Mouse (Mus musculus) A20 (cell line): ENCODE measurements around the gene Gm15517.
"Not testable (repeated sequence)": the region's sequence is repeated elsewhere in the genome, so short reads cannot be mapped to it uniquely, and the experiment has no call there.

Source experiments
- DNase-seq: peaks from one replicate; pipeline ENCODE4 v3.0.0-alpha.2; 2011; ENCODE audit warnings: low read depth, low spot score

Gm15517 gene

DNA sequence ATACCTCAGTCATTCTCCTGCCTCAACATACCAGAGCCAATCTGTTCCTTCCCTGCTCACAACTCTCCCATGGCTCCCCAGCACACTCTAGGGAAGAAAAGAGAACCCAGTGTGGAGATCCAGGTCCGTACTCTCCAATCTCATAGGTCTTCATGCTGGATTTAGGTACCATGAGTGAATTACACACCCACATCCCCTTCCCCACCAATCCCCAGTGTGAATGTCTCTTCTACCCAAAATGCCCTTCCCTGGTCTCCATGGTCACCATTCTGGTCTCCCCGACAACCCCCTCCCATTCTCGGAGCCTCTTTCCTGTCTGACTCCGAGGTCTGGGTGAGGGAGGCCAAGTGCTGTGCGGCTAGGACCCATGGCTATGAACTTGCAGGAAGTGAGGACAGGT, at the start of gene Gm15517:
TSS of gene Gm15517 (plus strand) at position 301 of the 400 bp plus-strand sequence.
- no peak for DNase-seq

- no peak for DNase-seq
Observed at GRCm38 (mm10) chr7:44215645-44216044, 45.6 kb upstream of the Gm15517 start, which contains the start of gene Klk1b5. Klk1b5 (plus strand) TSS chr7:44215945.

GRCm38 (mm10) chr7:44221601-44222000, 39.6 kb upstream of the Gm15517 start:
- not testable (repeated sequence) for DNase-seq

DNA sequence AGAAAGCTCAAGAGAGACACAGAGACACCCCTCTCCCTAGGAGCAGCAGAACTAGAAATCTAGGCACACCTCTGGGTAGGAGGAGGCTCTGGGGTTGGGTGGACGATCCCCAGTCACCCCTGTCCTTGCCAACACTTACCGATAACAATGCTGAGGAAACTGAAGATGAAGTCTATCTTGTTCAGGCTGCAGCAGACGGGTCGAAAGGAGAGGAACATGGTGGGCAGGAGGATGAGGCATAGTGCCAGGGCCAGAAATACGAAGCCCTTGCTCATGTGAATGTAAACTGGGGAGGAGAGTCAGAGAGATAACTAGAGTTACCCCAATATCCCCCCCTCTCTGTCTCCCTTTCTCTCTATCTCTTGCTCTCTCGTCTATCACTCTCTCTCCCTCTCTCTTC, 38.9 kb upstream of the Gm15517 start:
- not testable (repeated sequence) for DNase-seq

DNA sequence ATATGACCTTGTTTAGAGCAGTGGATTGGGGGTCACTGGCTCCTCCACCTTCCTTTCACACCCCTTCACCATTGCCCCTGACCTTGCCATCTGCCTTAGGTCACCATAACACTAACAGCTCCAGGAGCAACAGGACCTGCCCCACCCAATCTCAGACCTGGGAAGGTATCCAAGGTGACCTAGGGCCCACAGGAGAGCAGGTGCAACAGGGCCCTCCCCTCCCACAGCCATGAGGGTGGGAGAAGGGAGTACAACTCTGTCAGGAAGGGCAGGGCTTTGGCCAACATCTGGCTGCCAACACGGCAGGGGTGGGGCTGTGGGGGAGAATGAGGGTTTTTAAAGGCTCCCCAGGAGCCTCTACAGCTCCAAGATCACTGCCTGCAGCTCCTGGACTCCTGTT, 36.2 kb upstream of the Gm15517 start, which contains the start of gene Klk1:
TSS of gene Klk1 (plus strand) at position 285 of the 400 bp plus-strand sequence.
- no peak for DNase-seq

DNA sequence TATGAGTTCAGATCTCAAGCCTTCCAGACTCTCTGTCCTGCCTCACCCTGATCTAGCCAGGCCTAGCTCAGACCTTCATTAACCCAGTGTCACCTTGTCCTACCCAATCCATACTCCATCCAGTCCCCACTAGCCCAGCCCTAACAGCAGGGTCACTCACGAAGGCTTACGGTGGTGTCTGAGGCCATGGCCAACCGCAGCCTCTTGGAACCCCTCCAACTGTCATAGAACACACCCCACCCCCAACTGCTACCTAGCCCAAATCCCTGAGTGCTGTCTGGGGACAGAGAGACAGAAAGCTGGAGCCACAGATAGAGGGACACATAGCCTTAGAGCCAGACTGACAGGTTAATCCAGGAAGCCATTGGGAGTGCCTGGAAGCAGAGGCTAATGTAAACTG, 25.3 kb upstream of the Gm15517 start, which contains the start of gene Gm36864:
TSS of gene Gm36864 (plus strand) at position 269 of the 400 bp plus-strand sequence.
- no peak for DNase-seq

DNA sequence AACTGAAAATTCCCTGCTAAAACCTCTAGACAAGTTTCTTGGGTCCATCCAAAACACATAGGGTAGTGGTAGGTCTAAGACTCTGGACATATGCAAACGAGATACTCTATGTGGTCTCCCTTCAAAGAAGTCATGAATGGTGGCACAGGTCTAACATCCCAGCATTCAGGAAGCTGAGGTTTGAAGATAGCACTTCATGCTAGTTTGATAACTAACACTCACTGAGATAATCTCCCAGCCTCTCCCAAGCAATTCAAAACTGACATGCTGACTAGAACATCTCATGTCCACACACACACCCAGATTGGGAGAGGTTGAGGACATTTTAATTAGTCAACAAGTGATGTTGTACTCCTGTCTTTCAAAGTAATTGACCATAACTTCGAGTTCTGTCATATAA, 21.3 kb upstream of the Gm15517 start:
- DNase-seq = no peak

GRCm38 (mm10) chr7:44240712-44241111, 20.5 kb upstream of the Gm15517 start:
- DNase-seq = no peak

- no peak for DNase-seq
Observed at GRCm38 (mm10) chr7:44241163-44241562, 20.1 kb upstream of the Gm15517 start.

DNA sequence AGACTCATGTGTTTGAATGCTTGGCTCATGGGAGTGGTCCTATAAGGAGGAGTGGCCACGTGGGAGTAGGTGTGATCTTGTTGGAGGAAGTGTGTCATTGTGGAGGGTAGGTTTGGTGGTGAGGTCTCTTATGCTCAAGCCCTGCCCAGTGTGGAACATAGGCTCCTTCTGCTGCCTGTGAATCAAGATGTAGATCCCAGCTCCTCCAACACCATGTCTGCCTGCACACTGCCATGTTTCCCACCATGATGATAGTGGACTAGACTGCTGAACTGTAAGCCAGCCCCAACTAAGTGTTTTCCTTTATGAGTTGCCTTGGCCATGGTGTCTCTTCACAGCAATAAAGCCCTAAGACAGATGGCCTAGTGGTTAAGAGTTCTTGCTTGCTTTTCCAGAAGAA, 17.2 kb upstream of the Gm15517 start:
- DNase-seq = no peak

DNA sequence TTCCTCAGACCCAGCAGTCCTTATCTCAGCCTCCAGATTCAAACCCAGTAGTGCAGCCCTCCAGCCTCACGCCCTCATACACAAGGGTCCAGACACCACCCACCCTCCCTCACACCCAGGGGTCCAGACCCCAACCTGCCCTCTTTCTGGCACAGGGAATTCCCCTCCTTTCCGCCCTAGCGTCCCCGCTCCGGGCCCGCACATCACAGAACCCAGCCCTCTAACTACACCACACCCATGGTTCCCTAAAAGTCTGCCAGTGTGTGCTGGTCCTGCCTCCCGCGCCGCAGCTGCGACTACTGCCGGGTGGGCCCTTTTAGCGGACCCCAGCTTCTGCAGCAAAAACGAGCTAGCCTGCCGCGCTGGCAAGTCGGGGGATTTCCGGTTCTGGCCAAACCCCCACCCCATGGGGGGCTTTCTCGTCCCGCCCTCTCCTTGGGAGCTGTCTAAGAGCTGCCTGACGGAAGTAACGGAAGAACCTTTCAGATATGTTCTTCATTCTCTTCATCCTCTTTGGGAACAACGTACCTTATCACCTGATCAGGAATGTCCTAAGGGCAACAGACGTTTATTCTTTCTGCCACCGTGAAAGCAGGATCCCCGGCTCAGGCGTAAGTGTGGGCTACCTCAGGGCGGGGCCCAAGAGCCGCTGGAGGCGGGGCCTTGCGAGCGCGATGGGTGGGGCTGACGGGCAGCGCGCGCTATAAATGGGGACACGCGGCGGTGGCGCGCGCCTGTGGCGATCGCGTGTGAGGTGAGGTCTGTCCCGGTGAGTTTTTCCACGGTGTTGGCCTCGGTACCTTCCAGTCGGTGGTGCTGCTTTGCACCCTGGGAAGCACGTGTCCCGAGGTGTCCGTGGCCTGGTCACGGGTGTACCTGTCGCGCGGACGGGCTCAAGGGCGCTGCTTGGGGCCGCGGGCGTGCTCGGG, 14.9 kb upstream of the Gm15517 start, which contains the start of the genes 1700028J19Rik and 2410002F23Rik:
TSS of gene 1700028J19Rik (minus strand) at position 641 of the 929 bp plus-strand sequence.
TSS of gene 2410002F23Rik (plus strand) at position 668 of the 929 bp plus-strand sequence.
- peak; percentile 94 for DNase-seq

DNA sequence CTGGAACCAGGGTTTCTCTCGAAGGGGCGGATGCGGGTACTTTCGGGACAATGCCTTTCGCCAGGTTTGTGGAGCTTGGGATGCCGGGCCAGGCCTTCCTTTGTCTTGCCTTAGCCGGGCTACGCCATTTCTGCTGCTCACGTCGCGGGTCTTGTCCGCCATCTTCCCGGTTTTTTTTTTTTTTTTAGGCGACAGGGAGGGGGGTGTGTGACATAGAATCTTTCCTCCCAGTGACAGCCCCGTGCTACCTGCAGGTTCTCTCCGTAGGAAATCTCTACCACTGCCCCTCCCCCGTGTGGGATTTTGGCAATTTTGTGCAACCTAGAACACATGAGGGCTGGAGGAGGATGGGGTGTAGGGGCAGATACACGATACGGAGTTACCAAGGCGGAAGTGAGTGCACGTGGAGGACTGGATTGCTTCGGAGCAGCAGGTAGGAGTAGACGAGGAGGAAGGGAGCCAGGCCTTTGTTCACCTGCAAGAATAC, 14.2 kb upstream of the Gm15517 start:
- DNase-seq = peak; percentile 81

- DNase-seq = no peak
Observed at GRCm38 (mm10) chr7:44247971-44248370, 13.3 kb upstream of the Gm15517 start.

DNA sequence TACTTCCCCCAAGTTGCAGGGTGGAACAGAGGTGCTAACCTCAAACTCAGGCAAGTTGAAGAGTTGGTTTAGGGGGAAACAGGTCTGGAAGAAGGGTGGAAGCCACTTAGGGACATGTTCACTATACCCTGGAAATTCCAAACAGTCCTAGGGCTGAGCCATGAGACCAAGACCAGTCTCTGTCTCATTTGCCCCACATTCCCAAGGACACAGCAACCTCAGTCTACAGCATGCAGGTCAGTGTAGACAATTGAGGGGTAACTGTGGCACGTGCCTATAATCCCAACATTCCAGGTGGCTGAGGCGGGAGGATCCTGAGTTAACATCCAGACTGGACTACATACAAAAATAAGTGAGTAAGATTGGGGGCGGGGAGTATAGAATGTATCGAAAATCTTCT, 12.0 kb upstream of the Gm15517 start:
- DNase-seq = no peak

DNA sequence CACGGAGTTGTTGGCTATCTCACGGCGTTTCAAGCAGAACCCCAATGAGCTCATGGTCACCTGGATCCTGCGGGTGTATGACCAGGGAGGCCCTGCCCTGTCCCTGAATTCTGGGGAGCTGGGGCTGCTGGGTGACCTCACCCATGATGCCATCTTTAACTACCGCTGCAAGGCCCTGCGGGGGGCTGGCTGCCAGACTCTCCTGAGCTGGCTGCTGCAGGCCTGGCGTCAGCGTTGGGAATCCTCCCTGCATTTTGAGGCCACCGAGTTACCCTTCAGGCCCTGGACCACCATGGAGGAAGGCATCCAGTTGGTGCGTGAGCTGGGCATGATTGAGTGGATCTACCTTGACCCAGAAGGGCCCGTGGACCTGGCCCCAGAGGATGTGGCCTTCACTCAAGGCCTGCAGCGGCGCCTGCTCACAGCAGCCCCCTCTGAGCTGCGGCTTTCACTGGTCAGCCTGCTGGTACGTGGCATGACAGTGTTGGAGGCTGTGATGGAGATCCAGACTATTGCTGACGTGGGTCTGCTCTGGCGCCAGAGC, 10.4 kb upstream of the Gm15517 start:
- DNase-seq = not testable (repeated sequence)

DNA sequence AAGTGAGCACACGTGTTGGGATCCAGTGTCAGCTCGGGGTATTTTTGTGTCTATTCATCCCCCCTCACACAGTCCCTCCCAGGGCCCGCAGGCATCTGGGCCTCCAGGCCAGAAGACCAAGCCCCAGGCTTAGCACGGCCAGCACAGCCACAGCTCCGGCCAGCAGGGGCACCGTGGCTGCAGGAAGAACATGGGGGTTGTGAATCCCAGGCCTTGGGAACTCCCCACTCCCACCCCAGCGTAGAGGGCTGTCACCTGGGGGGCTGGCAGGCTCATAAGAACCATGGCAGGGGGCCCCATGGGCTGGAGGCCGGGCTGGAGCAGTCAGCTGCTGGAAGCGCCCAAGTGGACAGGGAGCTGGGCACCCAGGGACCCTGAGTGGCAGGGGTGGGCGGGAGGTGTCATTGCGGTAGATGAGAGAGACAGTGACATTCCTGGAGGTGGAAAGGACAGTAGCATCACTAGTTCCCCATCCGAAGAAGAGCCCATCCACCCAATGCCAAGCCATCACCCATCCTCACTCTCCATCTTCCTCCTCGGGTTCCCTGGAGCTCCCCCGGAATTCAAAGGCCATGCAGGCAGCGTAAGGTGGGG, 8.1 kb upstream of the Gm15517 start:
- DNase-seq = no peak

GRCm38 (mm10) chr7:44254930-44255329, 6.3 kb upstream of the Gm15517 start:
- no peak for DNase-seq

DNA sequence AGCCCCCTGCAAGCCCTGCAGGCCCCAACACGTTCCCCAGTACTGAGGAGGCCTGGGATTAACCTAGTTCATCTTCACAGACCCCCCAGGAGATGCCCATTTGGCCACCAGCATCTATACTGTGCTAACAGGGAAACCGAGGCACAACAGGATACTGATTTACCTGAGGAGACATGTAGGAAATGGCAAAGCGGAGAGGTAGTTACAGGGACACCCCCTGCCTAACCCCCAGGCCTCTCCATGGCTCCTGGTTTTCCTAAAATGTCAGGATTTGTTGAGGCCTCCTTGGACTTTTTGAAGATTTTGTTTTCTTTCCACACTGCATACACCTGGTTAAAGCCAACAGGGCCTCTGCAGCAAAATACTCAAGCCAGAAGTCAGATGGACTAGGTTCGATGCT, 4.0 kb upstream of the Gm15517 start, which contains the start of gene Acp4:
TSS of gene Acp4 (minus strand) at position 101 of the 400 bp plus-strand sequence.
- no peak for DNase-seq

DNA sequence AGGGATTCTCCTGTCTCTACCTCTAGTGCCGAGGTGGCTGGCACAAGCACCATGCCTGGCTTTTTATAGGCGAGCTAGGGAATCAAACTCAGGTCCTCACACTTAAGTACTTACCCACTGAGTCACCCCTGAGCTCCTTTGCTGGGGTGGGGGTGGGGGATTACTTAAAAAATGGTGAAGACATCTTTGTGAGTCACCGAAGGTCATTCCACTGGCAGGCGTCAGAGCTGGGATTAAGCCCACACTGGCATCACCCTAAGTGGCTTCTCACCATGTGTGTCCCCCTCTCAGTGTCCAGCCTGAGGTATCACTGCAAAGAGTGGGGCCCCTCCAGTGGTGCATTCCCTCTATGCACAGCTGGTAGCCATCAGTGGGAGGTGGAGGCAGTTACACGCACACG, 837 bp upstream of the Gm15517 start:
- DNase-seq = no peak

DNA sequence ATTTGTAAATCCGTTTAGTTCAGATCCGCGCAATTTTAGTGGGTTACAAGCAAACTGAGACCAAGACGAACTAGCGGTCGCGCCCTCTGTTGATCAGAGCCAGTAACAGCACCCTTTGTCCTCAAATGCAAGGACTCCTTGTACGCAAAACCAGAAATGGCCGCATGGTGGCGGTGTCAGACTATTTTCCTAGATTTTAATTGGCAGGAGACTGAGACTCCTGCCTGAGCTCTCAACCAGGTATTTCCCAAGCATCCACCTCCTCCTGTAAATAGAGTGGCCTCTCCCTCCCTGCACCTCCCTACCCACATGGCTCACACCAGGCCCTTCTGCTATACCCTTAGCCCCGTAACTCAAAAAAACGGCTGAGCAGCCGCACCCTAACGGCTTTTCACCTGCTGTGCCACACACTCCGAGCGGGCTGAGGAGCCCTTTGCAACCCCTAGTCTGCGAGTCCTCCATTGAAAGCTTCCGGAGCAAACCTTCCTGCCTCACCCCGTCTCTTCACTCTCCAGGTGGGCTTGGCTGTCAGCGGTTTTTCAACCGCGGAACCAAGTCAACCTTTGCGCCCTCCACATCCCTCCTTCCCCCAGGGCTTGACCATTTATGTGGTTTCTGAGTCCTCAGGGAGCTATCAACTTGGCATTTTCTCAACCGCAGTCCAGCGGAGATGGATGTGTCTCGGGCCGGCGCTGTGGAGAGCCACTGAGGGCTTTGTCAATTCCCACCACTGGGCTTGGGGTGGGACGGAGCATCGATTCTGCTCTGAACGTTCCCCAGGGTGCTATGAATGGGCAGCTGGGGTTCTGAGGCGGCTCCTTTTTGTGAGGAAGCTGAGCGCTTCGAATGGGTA, 1.8 kb downstream of the Gm15517 start:
- peak; percentile 89 for DNase-seq

- DNase-seq = no peak
Observed at GRCm38 (mm10) chr7:44268117-44268516, 6.9 kb downstream of the Gm15517 start.
